Mouse (Mus musculus): ENCODE measurements around the gene Slc13a3. TPM values are rescaled to one million over a fixed set of nuclear protein-coding genes. Genes with fewer than 3 reads are reported as not detected.

Gene Slc13a3
- polyA plus RNA-seq, 1 experiment from 2014 or later, result 0.90 TPM

DNA sequence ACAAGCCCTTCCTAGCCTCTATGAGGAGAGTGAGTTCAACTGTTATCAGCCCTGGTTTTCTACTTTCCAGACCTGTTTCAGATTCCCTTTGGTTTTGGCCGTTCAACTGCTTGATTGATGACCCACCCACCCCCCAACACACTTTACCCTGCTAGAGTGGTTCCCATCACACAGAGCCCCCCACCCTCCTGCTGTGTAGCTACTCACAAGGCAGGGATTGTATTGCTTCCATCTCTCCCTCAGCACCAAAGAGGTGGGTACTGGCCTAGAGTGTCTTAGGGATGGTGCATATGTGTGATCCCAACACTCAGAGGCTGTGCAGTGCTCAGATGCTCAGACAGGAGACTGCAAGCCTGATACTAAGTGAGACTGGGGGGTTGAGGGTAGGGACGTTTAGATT, 21.5 kb upstream of the Slc13a3 start:
- Histone ChIP-seq H3K4me2 (replicated peaks; ENCODE audit: low read depth, low read length) (no peak overlapping the region), H3K4me1 (ENCODE audit: insufficient read depth, low read depth, low read length) (peaks cover 5% of the 10 kb centered on the region; the same call in 1 of the 2 replicates), H3K9ac (replicated peaks; ENCODE audit: low read depth) (no peak overlapping the region), H3K27ac (ENCODE audit: low read length) (no peak overlapping the region), H3K9me3 (ENCODE audit: low read length) (no peaks in the 10 kb centered on the region), H3K27me3 (replicated peaks; ENCODE audit: insufficient read depth, low read length) (no peaks in the 10 kb centered on the region), H3K36me3 (ENCODE audit: insufficient read depth, low read length) (no peaks in the 10 kb centered on the region), H3K4me3 (ENCODE audit: low read depth, low read length) (no peak overlapping the region)
- no peak for DNase-seq (ENCODE audit: low spot score)
- ATAC-seq, result no peak
- 28% methylated on average over 2 of the region's 2 CpGs for WGBS
- TF ChIP-seq EP300 (IDR thresholded peaks at IDR 0.05) (no peak), CTCF (IDR thresholded peaks at IDR 0.05) (no peak)

DNA sequence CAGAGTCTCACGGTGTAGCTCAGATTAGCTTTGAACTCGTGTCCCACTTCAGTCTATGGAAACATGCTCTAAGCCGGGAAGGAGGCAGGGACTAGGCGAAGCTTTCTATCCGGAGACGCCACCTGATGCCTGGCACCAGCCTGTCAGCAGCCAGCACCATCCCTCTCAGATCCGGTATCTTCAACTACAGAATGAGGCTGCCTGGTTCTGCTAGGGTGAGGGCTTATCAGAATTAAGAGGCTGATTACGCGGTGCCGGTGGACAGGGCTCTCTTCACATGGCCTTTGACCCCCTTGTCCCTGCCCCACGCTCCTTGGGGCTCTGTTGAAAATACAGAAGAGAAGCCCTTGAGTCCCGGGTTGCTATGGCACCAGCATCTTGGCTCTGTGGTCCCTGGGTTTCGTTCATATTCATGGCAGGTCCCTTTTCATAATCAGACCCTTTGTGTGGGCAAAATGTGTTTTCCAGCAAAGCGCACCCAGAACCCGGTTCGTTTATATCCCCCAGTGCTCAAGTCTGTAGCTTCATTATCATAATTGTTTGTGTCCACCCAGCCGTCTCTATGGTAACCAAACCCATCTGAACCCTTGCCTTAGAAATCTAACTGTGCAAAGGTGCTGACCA, 20.7 kb upstream of the Slc13a3 start:
- H3K27me3 ChIP-seq (replicated peaks; ENCODE audit: insufficient read depth, low read length), result no peaks in the 10 kb centered on the region
- peak overlapping the region; percentile 74 for H3K4me2 ChIP-seq (replicated peaks; ENCODE audit: low read depth, low read length)
- H3K9ac ChIP-seq (replicated peaks; ENCODE audit: low read depth), result peak overlapping the region; percentile 41; the same call in 1 of the 2 replicates
- ATAC-seq (peak; percentile 14; the same call in 1 of the 2 replicates), DNase-seq (ENCODE audit: low spot score) (no peak)
- H3K4me1 ChIP-seq (ENCODE audit: insufficient read depth, low read depth, low read length), result peaks cover under 1% of the 10 kb centered on the region; the same call in 1 of the 2 replicates
- H3K4me3 ChIP-seq (ENCODE audit: low read depth, low read length), result peak overlapping the region; percentile 63
- H3K9me3 ChIP-seq (ENCODE audit: low read length), result no peaks in the 10 kb centered on the region
- 0 out of 2 replicates have a peak overlapping the region, but pooled peaks have one; percentile 47 for H3K27ac ChIP-seq (ENCODE audit: low read length)
- TF ChIP-seq CTCF (IDR thresholded peaks at IDR 0.05), result no peak
- no peak for TF ChIP-seq EP300 (IDR thresholded peaks at IDR 0.05)
- 25% methylated on average over 17 of the region's 17 CpGs for WGBS
- H3K36me3 ChIP-seq (ENCODE audit: insufficient read depth, low read length), result no peaks in the 10 kb centered on the region

DNA sequence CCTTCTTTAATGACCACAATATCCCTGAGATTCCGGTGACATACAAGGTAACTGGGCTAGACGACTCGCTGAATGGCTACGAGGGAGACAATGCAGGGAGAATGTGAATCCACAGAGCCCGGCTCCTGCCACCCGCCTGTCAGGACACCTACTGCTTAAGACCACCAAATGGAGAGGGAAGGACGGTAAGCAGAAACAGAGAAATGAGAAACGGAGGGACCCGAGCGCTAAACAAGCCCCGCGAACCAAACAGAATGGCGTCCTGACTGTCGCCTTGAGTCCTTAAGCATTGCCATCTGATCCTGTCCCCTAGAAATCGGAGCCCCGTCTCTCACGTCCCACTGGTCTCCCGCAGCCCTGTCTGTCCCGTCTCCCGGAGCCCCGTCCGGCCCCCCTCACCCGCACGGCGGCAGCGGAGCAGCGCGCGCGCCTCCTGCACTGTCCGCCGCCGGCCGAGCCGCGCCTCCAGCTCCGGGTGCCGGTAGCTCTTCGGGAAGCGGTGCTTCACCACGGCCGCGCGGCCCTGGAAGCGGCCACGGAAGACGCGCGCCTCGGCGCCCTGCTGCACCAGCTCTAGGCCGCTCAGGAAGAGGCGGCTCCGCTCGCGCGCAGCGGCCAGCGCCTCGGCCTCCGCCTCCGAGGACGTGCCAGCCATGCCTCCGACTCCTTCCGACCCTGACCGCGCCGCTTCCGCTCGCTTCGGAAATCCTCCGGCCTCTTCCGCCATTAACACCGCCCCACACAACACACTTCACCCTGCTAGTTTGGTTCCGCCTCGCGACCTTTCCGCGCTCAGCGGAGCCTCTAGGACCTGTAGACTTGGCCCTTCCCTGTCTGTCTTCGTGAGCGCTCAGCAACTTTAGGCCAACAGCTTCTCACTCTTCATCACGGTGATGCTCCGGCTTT, 19.9 kb upstream of the Slc13a3 start, which contains the start of gene Trp53rka:
TSS of gene Trp53rka (minus strand) at position 677 of the 906 bp plus-strand sequence.
- H3K27me3 ChIP-seq (replicated peaks; ENCODE audit: insufficient read depth, low read length), result no peaks in the 10 kb centered on the region
- peak; percentile 86 for DNase-seq (ENCODE audit: low spot score)

DNA sequence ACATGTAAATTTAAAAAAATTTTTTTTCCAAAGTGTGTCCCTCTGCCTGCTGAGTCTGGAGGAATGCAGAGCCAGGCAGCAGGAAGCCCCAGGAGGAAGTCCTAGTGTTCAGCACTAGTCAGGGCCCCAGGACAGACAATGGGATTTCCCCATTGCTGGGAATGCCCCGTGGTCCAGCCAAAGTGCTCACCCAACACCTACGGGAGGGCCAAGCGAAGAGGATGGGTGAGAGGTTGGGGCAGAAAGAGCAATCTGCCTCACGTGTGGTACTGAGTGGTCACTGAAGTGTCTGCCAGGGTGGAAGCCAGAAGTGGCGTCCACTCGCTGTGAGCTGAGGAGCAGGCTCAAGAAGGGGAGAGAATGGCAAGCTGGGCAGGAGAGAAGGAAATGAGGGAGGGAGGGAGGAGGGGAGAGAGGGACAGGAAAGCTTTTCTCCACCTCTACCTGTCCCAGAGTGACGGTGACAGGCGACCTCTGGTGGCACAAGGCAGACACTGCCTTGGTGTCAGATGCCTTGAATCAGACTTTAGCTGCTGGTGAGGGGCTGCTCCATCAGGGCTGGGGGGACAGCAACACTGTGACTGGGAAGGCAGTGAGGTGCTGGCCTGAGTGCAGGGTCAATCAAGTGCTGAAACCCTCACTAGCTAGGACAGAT, 14.0 kb upstream of the Slc13a3 start:
- ATAC-seq (peak; percentile 53), DNase-seq (ENCODE audit: low spot score) (peak; percentile 77)
- Histone ChIP-seq H3K4me3 (ENCODE audit: low read depth, low read length) (no peak overlapping the region), H3K4me1 (ENCODE audit: insufficient read depth, low read depth, low read length) (no peaks in the 10 kb centered on the region), H3K9me3 (ENCODE audit: low read length) (no peaks in the 10 kb centered on the region), H3K4me2 (replicated peaks; ENCODE audit: low read depth, low read length) (no peak overlapping the region), H3K27ac (ENCODE audit: low read length) (no peak overlapping the region), H3K27me3 (replicated peaks; ENCODE audit: insufficient read depth, low read length) (no peaks in the 10 kb centered on the region), H3K36me3 (ENCODE audit: insufficient read depth, low read length) (no peaks in the 10 kb centered on the region), H3K9ac (replicated peaks; ENCODE audit: low read depth) (no peak overlapping the region)
- WGBS, result 12% methylated on average over 8 of the region's 8 CpGs
- TF ChIP-seq EP300 (IDR thresholded peaks at IDR 0.05) (no peak), CTCF (IDR thresholded peaks at IDR 0.05) (peak; percentile 97)

More for the DNA sequence above, 19.9 kb upstream of the Slc13a3 start, which contains the start of gene Trp53rka:
- H3K9me3 ChIP-seq (ENCODE audit: low read length), result no peaks in the 10 kb centered on the region
- TF ChIP-seq CTCF (IDR thresholded peaks at IDR 0.05), result peak; percentile 1; the same call in 1 of the 2 replicates
- no peak for TF ChIP-seq EP300 (IDR thresholded peaks at IDR 0.05)
- no peaks in the 10 kb centered on the region for H3K36me3 ChIP-seq (ENCODE audit: insufficient read depth, low read length)
- H3K4me1 ChIP-seq (ENCODE audit: insufficient read depth, low read depth, low read length), result no peaks in the 10 kb centered on the region; the same call in 1 of the 2 replicates
- H3K4me3 ChIP-seq (ENCODE audit: low read depth, low read length), result peak within 1 kb of the TSS; percentile 63
- H3K27ac ChIP-seq (ENCODE audit: low read length), result peak within 1 kb of the TSS; percentile 74
- ATAC-seq, result peak; percentile 95
- peak within 1 kb of the TSS; percentile 74 for H3K4me2 ChIP-seq (replicated peaks; ENCODE audit: low read depth, low read length)
- WGBS, result 3% methylated on average over 57 of the region's 84 CpGs
- peak within 1 kb of the TSS; percentile 67 for H3K9ac ChIP-seq (replicated peaks; ENCODE audit: low read depth)

DNA sequence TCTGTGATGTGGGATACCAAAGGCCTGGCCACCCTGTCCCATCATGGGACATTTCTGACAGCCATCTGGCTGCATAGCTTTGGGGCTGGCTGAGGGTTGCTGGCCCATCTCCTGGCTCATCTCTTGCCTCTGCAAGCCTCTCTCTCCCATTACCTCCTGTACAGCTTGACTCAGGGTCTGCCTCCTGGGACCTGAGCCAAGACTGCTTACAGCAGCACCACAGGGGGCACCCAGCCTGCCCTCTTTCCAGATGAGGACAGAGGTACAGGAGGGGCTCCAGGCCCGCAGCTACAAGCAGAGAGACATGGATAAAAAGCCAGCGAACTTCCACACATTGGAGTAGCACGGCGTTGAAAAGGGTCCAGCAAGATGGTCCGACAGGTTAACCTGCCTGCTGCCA, 13.4 kb upstream of the Slc13a3 start:
- no peak overlapping the region for H3K4me2 ChIP-seq (replicated peaks; ENCODE audit: low read depth, low read length)
- H3K9me3 ChIP-seq (ENCODE audit: low read length), result no peaks in the 10 kb centered on the region
- H3K27me3 ChIP-seq (replicated peaks; ENCODE audit: insufficient read depth, low read length), result no peaks in the 10 kb centered on the region
- H3K4me1 ChIP-seq (ENCODE audit: insufficient read depth, low read depth, low read length), result no peaks in the 10 kb centered on the region
- WGBS, result 81% methylated on average over 5 of the region's 5 CpGs
- H3K9ac ChIP-seq (replicated peaks; ENCODE audit: low read depth), result no peak overlapping the region
- no peak overlapping the region for H3K4me3 ChIP-seq (ENCODE audit: low read depth, low read length)
- H3K36me3 ChIP-seq (ENCODE audit: insufficient read depth, low read length), result no peaks in the 10 kb centered on the region
- DNase-seq (ENCODE audit: low spot score), result no peak
- no peak for ATAC-seq
- no peak for TF ChIP-seq CTCF (IDR thresholded peaks at IDR 0.05)
- TF ChIP-seq EP300 (IDR thresholded peaks at IDR 0.05), result no peak
- no peak overlapping the region for H3K27ac ChIP-seq (ENCODE audit: low read length)

DNA sequence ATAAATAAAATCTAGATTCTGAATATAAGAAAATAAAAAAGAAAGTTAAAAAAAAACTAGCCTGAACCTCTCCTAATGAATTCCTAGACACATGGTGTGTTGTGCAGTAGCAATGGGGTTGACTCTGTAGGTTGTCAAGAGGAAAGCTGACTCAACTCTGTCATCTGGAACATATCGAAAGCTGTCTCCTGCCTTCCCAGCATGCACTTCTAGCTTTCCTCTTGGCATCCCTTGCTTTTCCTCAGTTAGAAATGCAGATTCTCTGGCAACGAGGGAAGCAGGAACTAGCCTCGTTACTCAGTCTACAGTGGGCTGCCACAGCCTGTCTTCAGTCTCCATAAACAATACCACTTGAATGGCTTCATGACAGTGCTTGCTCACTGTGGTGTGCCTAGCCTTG, 12.8 kb upstream of the Slc13a3 start:
- Histone ChIP-seq H3K36me3 (ENCODE audit: insufficient read depth, low read length) (no peaks in the 10 kb centered on the region), H3K4me3 (ENCODE audit: low read depth, low read length) (no peak overlapping the region), H3K27ac (ENCODE audit: low read length) (no peak overlapping the region), H3K27me3 (replicated peaks; ENCODE audit: insufficient read depth, low read length) (no peaks in the 10 kb centered on the region), H3K9ac (replicated peaks; ENCODE audit: low read depth) (no peak overlapping the region), H3K4me1 (ENCODE audit: insufficient read depth, low read depth, low read length) (no peaks in the 10 kb centered on the region), H3K4me2 (replicated peaks; ENCODE audit: low read depth, low read length) (no peak overlapping the region), H3K9me3 (ENCODE audit: low read length) (no peaks in the 10 kb centered on the region)
- ATAC-seq (no peak), DNase-seq (ENCODE audit: low spot score) (no peak)
- TF ChIP-seq EP300 (IDR thresholded peaks at IDR 0.05), result no peak
- TF ChIP-seq CTCF (IDR thresholded peaks at IDR 0.05), result no peak
- 58% methylated on average over 3 of the region's 3 CpGs for WGBS

Measured in lung, postnatal 0 days (tissue).